23 mouse cellular contexts compared by ENCODE assay signal in genomic region chr10:114013427-114013826, GRCm38 (mm10).
DNase-seq lines count a peak whose midpoint lies in the region; ATAC-seq lines count a peak whose summit lies in the region.
"Had no signal": no experiment of that assay in that cellular context is flagged by ENCODE, and none has a peak within 500 bp of the region (broad histone marks: within the 10 kb centered on the region; RNA-seq: fewer than 3 reads in every experiment).

No protein-coding gene starts in this region.

- DNase-seq in embryonic facial prominence, embryonic 14.5 days (ENCODE audit: low spot score) = peak; percentile 22
- DNase-seq in embryonic facial prominence, embryonic 10.5 days (ENCODE audit: low spot score) = no peak
- peak; percentile 20 for DNase-seq in hindbrain, embryonic 14.5 days (ENCODE audit: low spot score)
- DNase-seq in ovary, postnatal 10 days (ENCODE audit: low spot score) = no peak
- DNase-seq: adrenal gland, adult 8-10 months; B cell, adult 2 months; cerebellum, adult 18-20 months; cerebellum, adult 9-11 months; cerebellum, postnatal 36 days; gastrocnemius, postnatal 10 days; heart, adult 18-20 months; heart, postnatal 14 days; kidney, adult 2 months had no signal

- no peak overlapping the region for H3K4me2 ChIP-seq in embryonic facial prominence, embryonic 14.5 days (ENCODE audit: low read depth, low read length)
- H3K4me2 ChIP-seq in hindbrain, embryonic 14.5 days (replicated peaks) = no peak overlapping the region
- H3K4me2 ChIP-seq in hindbrain, embryonic 13.5 days = no peak overlapping the region
- H3K4me2 ChIP-seq in midbrain, embryonic 15.5 days = no peak overlapping the region
- no peak overlapping the region for H3K4me2 ChIP-seq in midbrain, embryonic 13.5 days (replicated peaks)
- H3K4me2 ChIP-seq: embryonic facial prominence, embryonic 15.5 days had no signal

- no peaks in the 10 kb centered on the region for H3K27me3 ChIP-seq in embryonic facial prominence, embryonic 14.5 days (replicated peaks; ENCODE audit: control insufficient read depth, insufficient read depth, low read length)
- H3K27me3 ChIP-seq in embryonic facial prominence, embryonic 10.5 days (replicated peaks; ENCODE audit: low read depth, poor library complexity, severe bottlenecking) = no peaks in the 10 kb centered on the region
- no peaks in the 10 kb centered on the region for H3K27me3 ChIP-seq in hindbrain, embryonic 14.5 days (ENCODE audit: control insufficient read depth, insufficient read depth, low read length)
- H3K27me3 ChIP-seq in hindbrain, embryonic 13.5 days = no peaks in the 10 kb centered on the region
- no peaks in the 10 kb centered on the region for H3K27me3 ChIP-seq in midbrain, embryonic 15.5 days (replicated peaks)
- H3K27me3 ChIP-seq in midbrain, embryonic 13.5 days = no peaks in the 10 kb centered on the region
- H3K27me3 ChIP-seq: embryonic facial prominence, embryonic 15.5 days had no signal

- no peak overlapping the region for H3K4me3 ChIP-seq in embryonic facial prominence, embryonic 14.5 days (ENCODE audit: low read depth, low read length)
- no peak overlapping the region for H3K4me3 ChIP-seq in embryonic facial prominence, embryonic 10.5 days
- H3K4me3 ChIP-seq in hindbrain, embryonic 14.5 days (replicated peaks; ENCODE audit: low read length) = no peak overlapping the region
- H3K4me3 ChIP-seq in hindbrain, embryonic 13.5 days = no peak overlapping the region
- no peak overlapping the region for H3K4me3 ChIP-seq in midbrain, embryonic 15.5 days
- no peak overlapping the region for H3K4me3 ChIP-seq in midbrain, embryonic 13.5 days (replicated peaks)
- H3K4me3 ChIP-seq: embryonic facial prominence, embryonic 15.5 days; erythroblast, embryonic 14.5 days; forebrain, embryonic 10.5 days; heart, embryonic 10.5 days had no signal

- H3K4me1 ChIP-seq in embryonic facial prominence, embryonic 14.5 days (ENCODE audit: control insufficient read depth, insufficient read depth, low read length) = no peaks in the 10 kb centered on the region
- no peaks in the 10 kb centered on the region for H3K4me1 ChIP-seq in embryonic facial prominence, embryonic 10.5 days
- no peaks in the 10 kb centered on the region for H3K4me1 ChIP-seq in hindbrain, embryonic 14.5 days (replicated peaks; ENCODE audit: control insufficient read depth, insufficient read depth, low read length)
- no peaks in the 10 kb centered on the region for H3K4me1 ChIP-seq in hindbrain, embryonic 13.5 days (replicated peaks)
- H3K4me1 ChIP-seq in midbrain, embryonic 15.5 days = no peaks in the 10 kb centered on the region
- no peaks in the 10 kb centered on the region for H3K4me1 ChIP-seq in midbrain, embryonic 13.5 days (replicated peaks)
- H3K4me1 ChIP-seq: embryonic facial prominence, embryonic 15.5 days; forebrain, embryonic 10.5 days; heart, embryonic 10.5 days had no signal

- H3K36me3 ChIP-seq in embryonic facial prominence, embryonic 14.5 days (ENCODE audit: control insufficient read depth, insufficient read depth, low read length) = no peaks in the 10 kb centered on the region
- H3K36me3 ChIP-seq in embryonic facial prominence, embryonic 10.5 days (replicated peaks) = no peaks in the 10 kb centered on the region
- no peaks in the 10 kb centered on the region for H3K36me3 ChIP-seq in hindbrain, embryonic 14.5 days (replicated peaks; ENCODE audit: control insufficient read depth, insufficient read depth)
- no peaks in the 10 kb centered on the region for H3K36me3 ChIP-seq in hindbrain, embryonic 13.5 days
- no peaks in the 10 kb centered on the region for H3K36me3 ChIP-seq in midbrain, embryonic 15.5 days (replicated peaks)
- no peaks in the 10 kb centered on the region for H3K36me3 ChIP-seq in midbrain, embryonic 13.5 days
- H3K36me3 ChIP-seq: embryonic facial prominence, embryonic 15.5 days; forebrain, embryonic 10.5 days; G1E; heart, embryonic 10.5 days had no signal

- H3K9me3 ChIP-seq in embryonic facial prominence, embryonic 14.5 days (ENCODE audit: control insufficient read depth, low read length) = no peaks in the 10 kb centered on the region
- no peaks in the 10 kb centered on the region for H3K9me3 ChIP-seq in embryonic facial prominence, embryonic 10.5 days
- H3K9me3 ChIP-seq in hindbrain, embryonic 14.5 days (ENCODE audit: control insufficient read depth, low read length) = no peaks in the 10 kb centered on the region
- no peaks in the 10 kb centered on the region for H3K9me3 ChIP-seq in hindbrain, embryonic 13.5 days
- no peaks in the 10 kb centered on the region for H3K9me3 ChIP-seq in midbrain, embryonic 15.5 days
- no peaks in the 10 kb centered on the region for H3K9me3 ChIP-seq in midbrain, embryonic 13.5 days
- H3K9me3 ChIP-seq: embryonic facial prominence, embryonic 15.5 days; forebrain, embryonic 10.5 days; heart, embryonic 10.5 days had no signal

- no peak for ATAC-seq in embryonic facial prominence, embryonic 14.5 days (ENCODE audit: low read depth)
- ATAC-seq in hindbrain, embryonic 14.5 days (ENCODE audit: low FRiP score) = peak; percentile 40
- ATAC-seq in hindbrain, embryonic 13.5 days (ENCODE audit: low FRiP score) = no peak
- ATAC-seq in midbrain, embryonic 15.5 days (replicated peaks) = peak; percentile 67
- ATAC-seq in midbrain, embryonic 13.5 days = no peak
- ATAC-seq: CD4-positive, CD25-positive, alpha-beta regulatory T cell, adult 4 months; intestine, embryonic 16.5 days had no signal

- no peak overlapping the region for H3K27ac ChIP-seq in embryonic facial prominence, embryonic 14.5 days (replicated peaks; ENCODE audit: low read depth, low read length)
- no peak overlapping the region for H3K27ac ChIP-seq in embryonic facial prominence, embryonic 10.5 days (replicated peaks)
- no peak overlapping the region for H3K27ac ChIP-seq in hindbrain, embryonic 14.5 days
- no peak overlapping the region for H3K27ac ChIP-seq in hindbrain, embryonic 13.5 days
- H3K27ac ChIP-seq in midbrain, embryonic 15.5 days = no peak overlapping the region
- H3K27ac ChIP-seq in midbrain, embryonic 13.5 days = no peak overlapping the region
- H3K27ac ChIP-seq: embryonic facial prominence, embryonic 15.5 days; forebrain, embryonic 10.5 days; heart, embryonic 10.5 days had no signal

- no peak overlapping the region for H3K9ac ChIP-seq in embryonic facial prominence, embryonic 14.5 days (ENCODE audit: low read depth, low read length)
- H3K9ac ChIP-seq in hindbrain, embryonic 14.5 days = no peak overlapping the region
- H3K9ac ChIP-seq in hindbrain, embryonic 13.5 days = no peak overlapping the region
- no peak overlapping the region for H3K9ac ChIP-seq in midbrain, embryonic 15.5 days
- no peak overlapping the region for H3K9ac ChIP-seq in midbrain, embryonic 13.5 days (replicated peaks)
- H3K9ac ChIP-seq: embryonic facial prominence, embryonic 15.5 days had no signal

Comparison
In these comparisons a context has a peak if more than half of its experiments do, and no peak if none do; other contexts are left out.
1. ATAC-seq: peak in hindbrain, embryonic 14.5 days (single experiment) and midbrain, embryonic 15.5 days (single experiment); none in embryonic facial prominence, embryonic 14.5 days (single experiment), hindbrain, embryonic 13.5 days (single experiment) and midbrain, embryonic 13.5 days (single experiment).
2. DNase-seq: peak in embryonic facial prominence, embryonic 14.5 days (single experiment) and hindbrain, embryonic 14.5 days (single experiment); none in embryonic facial prominence, embryonic 10.5 days (single experiment) and ovary, postnatal 10 days (single experiment).